Mouse (Mus musculus) hindbrain, embryonic 14.5 days (tissue): ENCODE results near the gene Slco3a1. TPM values are rescaled to one million over a fixed set of nuclear protein-coding genes. Genes with fewer than 3 reads are reported as not detected.
A peak's percentile ranks its signal among the peaks of the same experiment; 100 is the strongest.

ENCODE experiments used
- ATAC-seq: fragments of 200-750 bp; cut with Nextera tagmentation; 2 replicates; pipeline ENCODE4 v1.8.0; 2017; ENCODE audit warnings: moderate number of reproducible peaks, mild to moderate bottlenecking, moderate TSS enrichment, moderate library complexity; ENCODE audit not compliant: low FRiP score
- DNase-seq: peaks from one replicate; pipeline ENCODE4 v3.0.0-alpha.2; 2015; ENCODE audit warnings: low spot score
- H3K27ac ChIP-seq: fragments of 300-500 bp; sonication (generic); 2 replicates; pipeline ENCODE4 v1.5.1; 2014; ENCODE audit warnings: mild to moderate bottlenecking, moderate library complexity
- H3K27me3 ChIP-seq: fragments of 300-500 bp; sonication (generic); 2 replicates; pipeline ENCODE4 v1.6.1; 2014; ENCODE audit warnings: mild to moderate bottlenecking, low read length, mixed read lengths; ENCODE audit not compliant: control insufficient read depth, insufficient read depth
- H3K36me3 ChIP-seq: fragments of 300-500 bp; sonication (generic); replicated peaks from 2 replicates; pipeline ENCODE4 v1.6.1; 2014; ENCODE audit not compliant: control insufficient read depth, insufficient read depth
- H3K4me1 ChIP-seq: fragments of 300-500 bp; sonication (generic); replicated peaks from 2 replicates; pipeline ENCODE4 v1.6.1; 2014; ENCODE audit warnings: antibody characterized with exemption, low read length, mixed read lengths; ENCODE audit not compliant: control insufficient read depth, insufficient read depth
- H3K4me2 ChIP-seq: fragments of 300-500 bp; sonication (generic); replicated peaks from 2 replicates; pipeline ENCODE4 v1.6.1; 2014; ENCODE audit warnings: mild to moderate bottlenecking, moderate library complexity
- H3K4me3 ChIP-seq: fragments of 300-500 bp; sonication (generic); replicated peaks from 2 replicates; pipeline ENCODE4 v1.5.1; 2014; ENCODE audit warnings: mild to moderate bottlenecking, low read length
- H3K9ac ChIP-seq: fragments of 300-500 bp; sonication (generic); 2 replicates; pipeline ENCODE4 v1.6.1; 2014
- H3K9me3 ChIP-seq: fragments of 300-500 bp; sonication (generic); 2 replicates; pipeline ENCODE4 v1.6.1; 2016; ENCODE audit warnings: low read length; ENCODE audit not compliant: control insufficient read depth
- WGBS: fragments of 180-500 bp; shearing (Covaris S2); extraction: QIAGEN DNeasy Blood & Tissue Kit; methylation state at CpG from one replicate; pipeline ENCODE4 v1.1.7; 2014; 5-methylcytosine and 5-hydroxymethylcytosine counted together
- polyA plus RNA-seq: library from polyadenylated mRNA; unstranded; fragments of >200 nt; fragmentation: Nextera tagmentation; extraction: Ambion mirVana; gene quantifications from 2 replicates; pipeline ENCODE4 v1.2.1, GENCODE M21; 2014

The Slco3a1 gene
- polyA plus RNA-seq, 1 experiment from 2014 or later: 14.6 TPM

DNA sequence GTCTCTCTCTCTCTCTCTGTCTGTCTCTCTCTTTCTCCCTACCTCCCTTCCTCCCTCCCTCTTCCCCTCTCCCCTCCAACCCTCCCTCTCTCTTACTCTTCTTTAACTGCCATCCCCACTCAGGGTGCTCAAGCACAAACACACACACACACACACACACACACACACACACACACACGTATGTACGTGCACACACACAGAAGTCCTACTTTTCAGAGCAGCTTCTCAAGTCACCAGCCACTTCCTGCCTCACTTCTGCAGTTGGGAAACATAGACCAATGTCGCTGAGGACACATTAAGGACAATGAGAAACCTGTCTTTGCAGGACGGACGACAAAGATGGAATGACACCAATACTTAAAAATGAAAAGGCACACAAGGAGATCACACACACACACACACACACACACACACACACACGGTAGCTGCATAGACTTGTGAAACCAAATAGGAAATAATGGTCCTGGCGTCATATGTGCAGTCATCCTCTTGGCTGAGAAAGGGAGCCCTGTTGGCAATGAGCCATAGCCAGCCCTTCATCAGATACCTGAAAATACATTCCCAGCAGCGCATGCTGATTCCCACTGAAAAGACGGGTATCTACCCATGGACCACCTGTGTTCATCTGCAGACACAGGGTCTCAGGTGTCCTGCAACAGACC is 3.1 kb downstream of the Slco3a1 start:
- Histone ChIP-seq H3K27me3 (0 out of 2 replicates have a peak, but pooled peaks cover 14% of the 10 kb centered on the region), H3K4me3 (peak overlapping the region; percentile 86), H3K27ac (no peak overlapping the region), H3K36me3 (no peaks in the 10 kb centered on the region), H3K4me1 (peaks cover 31% of the 10 kb centered on the region), H3K9ac (no peak overlapping the region), H3K9me3 (no peaks in the 10 kb centered on the region), H3K4me2 (peak overlapping the region; percentile 86)
- 77% methylated on average over 9 of the region's 9 CpGs for whole genome bisulfite sequencing
- DNase-seq: no peak
- no peak for ATAC-seq

DNA sequence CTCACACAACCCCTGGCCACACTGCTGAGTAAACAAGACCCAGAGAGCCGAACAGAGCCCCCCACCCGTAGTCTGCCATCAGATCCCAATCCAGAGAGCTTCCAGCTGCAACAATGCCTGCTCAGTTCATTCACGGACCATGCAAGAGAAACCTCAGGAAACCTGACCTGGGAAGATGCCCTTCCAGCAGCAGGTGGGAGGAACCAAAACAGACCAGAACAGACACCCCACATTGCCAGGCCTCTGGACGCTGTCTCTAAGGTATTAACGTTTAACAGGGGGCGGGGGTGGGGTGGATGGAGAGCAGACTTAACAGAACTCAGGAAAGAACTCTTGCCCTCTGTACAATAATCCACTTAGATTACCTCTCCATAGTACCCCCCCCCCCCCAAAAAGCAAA is 4.9 kb downstream of the Slco3a1 start:
- Histone ChIP-seq H3K4me1 (peaks cover 24% of the 10 kb centered on the region), H3K4me3 (no peak overlapping the region), H3K4me2 (no peak overlapping the region), H3K27ac (no peak overlapping the region), H3K9ac (no peak overlapping the region), H3K9me3 (no peaks in the 10 kb centered on the region), H3K27me3 (0 out of 2 replicates have a peak, but pooled peaks cover 14% of the 10 kb centered on the region), H3K36me3 (no peaks in the 10 kb centered on the region)
- ATAC-seq (no peak), DNase-seq (no peak)
- 36% methylated on average over 6 of the region's 6 CpGs for WGBS

DNA sequence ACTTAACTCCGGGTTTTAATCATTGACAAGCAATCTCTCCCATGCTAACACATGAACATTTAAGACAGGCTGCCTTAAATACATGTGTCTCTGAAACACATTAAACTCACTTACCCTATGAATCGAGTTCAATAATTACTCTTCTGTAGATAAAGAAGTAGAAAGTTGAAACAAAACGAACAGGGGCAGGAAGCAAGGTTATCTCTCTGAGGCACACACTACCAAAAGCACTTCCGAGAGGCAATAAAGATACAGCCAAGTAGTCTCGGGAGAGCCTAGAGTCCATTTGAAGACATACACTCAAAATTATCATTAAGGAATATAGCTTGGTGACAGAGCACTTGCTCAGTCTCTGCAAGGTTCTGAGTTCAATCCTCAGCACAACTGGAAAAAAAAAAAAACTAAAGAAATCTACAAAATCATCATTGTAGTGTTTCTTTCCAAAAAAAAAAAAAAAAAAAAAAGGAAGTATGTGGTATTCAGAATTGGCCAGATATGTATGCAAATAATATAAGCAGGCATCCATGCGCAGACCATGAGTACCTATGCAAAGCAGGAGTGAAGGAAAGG is 5.5 kb downstream of the Slco3a1 start:
- Histone ChIP-seq H3K9me3 (no peaks in the 10 kb centered on the region), H3K27me3 (0 out of 2 replicates have a peak, but pooled peaks cover 14% of the 10 kb centered on the region), H3K27ac (no peak overlapping the region), H3K4me3 (no peak overlapping the region), H3K4me1 (peaks cover 24% of the 10 kb centered on the region), H3K36me3 (no peaks in the 10 kb centered on the region), H3K4me2 (no peak overlapping the region), H3K9ac (no peak overlapping the region)
- 81% methylated on average over 6 of the region's 6 CpGs for WGBS
- DNase-seq: no peak
- ATAC-seq: no peak

DNA sequence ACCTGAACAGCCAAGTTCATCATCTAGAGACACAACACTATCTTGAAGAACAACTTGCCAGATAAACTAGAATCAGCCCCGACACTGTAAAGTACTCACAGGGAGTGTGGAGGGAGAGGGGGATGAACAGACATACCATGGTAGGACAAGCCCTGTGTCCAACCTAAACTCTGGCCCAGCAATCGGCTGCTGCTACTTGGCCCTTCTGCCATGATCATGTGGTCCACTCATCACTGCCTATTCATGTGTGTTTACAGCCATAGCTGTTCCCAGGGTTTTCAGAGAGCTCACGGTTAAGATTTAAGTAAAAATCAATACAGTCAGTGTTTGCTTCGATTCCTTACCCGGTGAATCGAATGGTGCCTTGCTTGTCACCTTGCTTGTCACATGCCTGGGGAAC is 7.9 kb downstream of the Slco3a1 start:
- H3K4me2 ChIP-seq: no peak overlapping the region
- no peaks in the 10 kb centered on the region for H3K9me3 ChIP-seq
- no peaks in the 10 kb centered on the region for H3K27me3 ChIP-seq
- ATAC-seq: no peak
- 79% methylated on average over 6 of the region's 6 CpGs for WGBS
- no peak overlapping the region for H3K27ac ChIP-seq
- DNase-seq: no peak
- H3K4me1 ChIP-seq: peaks cover 16% of the 10 kb centered on the region; the same call in 1 of the 2 replicates
- H3K4me3 ChIP-seq: no peak overlapping the region
- no peaks in the 10 kb centered on the region for H3K36me3 ChIP-seq
- no peak overlapping the region for H3K9ac ChIP-seq

GRCm38 (mm10) chr7:74545498-74545990 is 9.0 kb downstream of the Slco3a1 start:
- no peaks in the 10 kb centered on the region for H3K36me3 ChIP-seq
- H3K27me3 ChIP-seq: no peaks in the 10 kb centered on the region
- H3K4me1 ChIP-seq: 0 out of 2 replicates have a peak, but pooled peaks cover 7% of the 10 kb centered on the region
- ATAC-seq (no peak), DNase-seq (no peak)
- 61% methylated on average over 6 of the region's 6 CpGs for WGBS
- H3K4me3 ChIP-seq: no peak overlapping the region
- no peak overlapping the region for H3K4me2 ChIP-seq
- H3K27ac ChIP-seq: no peak overlapping the region
- H3K9ac ChIP-seq: no peak overlapping the region
- H3K9me3 ChIP-seq: no peaks in the 10 kb centered on the region

DNA sequence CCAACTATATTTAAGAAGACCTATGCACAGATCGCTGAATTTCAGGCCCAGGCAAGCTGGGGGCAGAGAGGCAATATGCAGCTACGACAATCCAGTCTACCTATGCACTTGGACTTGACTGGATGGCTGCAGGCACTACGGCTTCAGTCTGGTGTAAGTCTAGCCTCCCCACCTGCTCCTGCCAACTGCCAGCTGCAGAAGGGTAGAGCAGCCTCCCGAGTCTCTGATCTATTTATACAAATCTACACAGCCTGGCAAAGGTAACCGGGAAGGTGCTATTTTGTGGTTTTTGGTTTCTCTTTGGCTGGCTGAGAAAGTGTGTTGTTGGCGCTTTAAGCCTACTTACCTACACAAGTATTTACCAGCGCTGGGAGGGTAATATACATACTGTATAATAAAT is 10.3 kb downstream of the Slco3a1 start:
- Histone ChIP-seq H3K27ac (no peak overlapping the region), H3K4me2 (no peak overlapping the region), H3K4me3 (no peak overlapping the region), H3K27me3 (no peaks in the 10 kb centered on the region), H3K9me3 (no peaks in the 10 kb centered on the region), H3K4me1 (0 out of 2 replicates have a peak, but pooled peaks cover 3% of the 10 kb centered on the region), H3K36me3 (no peaks in the 10 kb centered on the region), H3K9ac (no peak overlapping the region)
- WGBS: 84% methylated on average over 7 of the region's 7 CpGs
- DNase-seq: no peak
- ATAC-seq: no peak

- 69% methylated on average over 4 of the region's 4 CpGs for WGBS
- Histone ChIP-seq H3K4me2 (no peak overlapping the region), H3K4me3 (no peak overlapping the region), H3K27me3 (no peaks in the 10 kb centered on the region), H3K27ac (no peak overlapping the region), H3K4me1 (0 out of 2 replicates have a peak, but pooled peaks cover 3% of the 10 kb centered on the region), H3K9me3 (no peaks in the 10 kb centered on the region), H3K36me3 (no peaks in the 10 kb centered on the region), H3K9ac (no peak overlapping the region)
- ATAC-seq (no peak), DNase-seq (no peak)
Measured at GRCm38 (mm10) chr7:74541958-74542357, 12.6 kb downstream of the Slco3a1 start.

DNA sequence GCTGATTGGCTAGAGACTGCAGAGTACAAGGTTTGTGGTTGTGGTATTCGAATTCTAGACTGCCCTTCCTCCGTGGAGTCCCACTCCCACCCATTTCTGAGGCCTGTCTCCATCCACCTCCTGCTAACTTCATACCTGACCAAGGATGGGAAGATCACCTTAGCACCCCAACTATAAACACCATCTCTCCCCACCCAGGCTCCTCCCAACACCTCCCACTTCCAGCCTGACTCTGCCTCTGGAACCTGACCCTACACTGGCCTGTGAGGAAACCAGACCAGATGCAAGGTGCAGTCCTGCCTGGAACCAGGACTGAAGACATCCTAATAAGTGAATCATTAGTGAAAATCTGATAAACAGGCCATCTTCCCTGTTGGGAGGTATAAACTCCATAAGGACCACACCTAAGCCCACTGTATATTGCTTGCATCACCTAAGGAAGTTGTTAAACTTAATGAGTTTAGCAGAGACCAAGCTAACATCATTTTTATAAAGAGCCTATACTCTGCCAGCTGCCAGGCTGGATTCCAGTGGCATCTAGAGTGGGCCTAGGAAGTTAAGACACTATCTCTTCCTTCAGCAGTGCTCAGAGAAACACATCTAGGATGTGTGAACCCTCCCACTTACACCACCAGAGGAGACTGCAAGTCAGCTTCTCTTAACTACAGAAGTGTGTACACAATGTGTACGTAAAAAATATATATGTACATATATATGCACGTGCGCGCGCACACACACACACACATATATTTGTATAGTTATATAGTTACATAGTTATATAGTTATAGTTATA is 13.5 kb downstream of the Slco3a1 start:
- Histone ChIP-seq H3K4me1 (0 out of 2 replicates have a peak, but pooled peaks cover 3% of the 10 kb centered on the region), H3K27ac (no peak overlapping the region), H3K9me3 (no peaks in the 10 kb centered on the region), H3K4me2 (no peak overlapping the region), H3K36me3 (no peaks in the 10 kb centered on the region), H3K9ac (no peak overlapping the region), H3K27me3 (no peaks in the 10 kb centered on the region), H3K4me3 (no peak overlapping the region)
- DNase-seq (no peak), ATAC-seq (no peak)
- 96% methylated on average over 7 of the region's 7 CpGs for WGBS

DNA sequence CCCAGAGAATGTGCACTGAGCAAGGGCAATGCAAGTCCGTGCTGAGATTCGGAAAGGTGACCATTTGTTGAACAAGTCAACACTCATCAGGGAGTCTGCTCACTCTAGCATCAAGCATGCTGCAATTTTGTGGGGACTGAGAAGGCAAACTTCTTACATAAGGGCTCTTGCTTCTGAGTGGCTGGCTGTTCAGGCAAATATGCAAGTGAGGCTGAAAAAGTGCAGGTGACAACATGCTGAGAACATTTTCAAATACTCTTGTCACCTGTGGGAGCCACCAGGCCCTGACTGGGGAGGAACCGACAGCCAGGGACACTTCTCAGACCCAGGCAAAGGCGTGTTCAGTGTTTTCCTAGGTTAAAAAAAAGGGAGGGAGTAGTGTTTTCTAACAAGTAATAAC is 18.4 kb downstream of the Slco3a1 start:
- no peak overlapping the region for H3K4me2 ChIP-seq
- WGBS: 74% methylated on average over 4 of the region's 4 CpGs
- no peaks in the 10 kb centered on the region for H3K9me3 ChIP-seq

More for the DNA sequence above, 18.4 kb downstream of the Slco3a1 start:
- Histone ChIP-seq H3K4me1 (no peaks in the 10 kb centered on the region), H3K27me3 (no peaks in the 10 kb centered on the region), H3K36me3 (no peaks in the 10 kb centered on the region), H3K9ac (no peak overlapping the region), H3K27ac (no peak overlapping the region), H3K4me3 (no peak overlapping the region)
- ATAC-seq (no peak), DNase-seq (no peak)
